Mouse (Mus musculus) cortical plate, adult 2 months (tissue): ENCODE measurements at regions not wholly inside any gene's neighbourhood (a gene's known extent, or its start where the extent isn't known, plus 50 kb on each side); places are given as distances from the start of the nearest gene placed in this dataset.

Source experiments
- CTCF ChIP-seq: fragments of 200-500 bp; IDR thresholded peaks from 2 replicates; pipeline ENCODE4 v1.5.1; 2011; ENCODE audit warnings: mild to moderate bottlenecking, control low read depth, low read length; ENCODE audit not compliant: insufficient read depth; ENCODE audit errors: extremely low read depth
- POLR2A ChIP-seq: fragments of 200-500 bp; IDR thresholded peaks from 2 replicates; pipeline ENCODE4 v1.6.1; 2011; ENCODE audit warnings: mild to moderate bottlenecking, low read length, control low read depth; ENCODE audit not compliant: insufficient read depth; ENCODE audit errors: extremely low read depth

GRCm38 (mm10) chr13:47999399-47999798 is 261.6 kb upstream of the Id4 start:
- TF ChIP-seq POLR2A (no peak), CTCF (no peak)
